Mouse (Mus musculus): ENCODE results near the gene Card10. TPM values are rescaled to one million over a fixed set of nuclear protein-coding genes. Genes with fewer than 3 reads are reported as not detected.

Gene Card10
- polyA plus RNA-seq, 1 experiment, result 8.2 TPM

GRCm38 (mm10) chr15:78752991-78753390 is 49.9 kb downstream of the Card10 start:
- no peaks in the 10 kb centered on the region for H3K27me3 ChIP-seq (ENCODE audit: control insufficient read depth, insufficient read depth, low read length)
- TF ChIP-seq CTCF (IDR thresholded peaks at IDR 0.05; ENCODE audit: borderline replicate concordance, insufficient read depth, low read depth, low read length) (no peak), POLR2A (IDR thresholded peaks at IDR 0.05; ENCODE audit: borderline replicate concordance, insufficient read depth, low read length) (no peak)

GRCm38 (mm10) chr15:78750608-78751350 is 52.1 kb downstream of the Card10 start:
- no peak for TF ChIP-seq CTCF (IDR thresholded peaks at IDR 0.05; ENCODE audit: borderline replicate concordance, insufficient read depth, low read depth, low read length)
- TF ChIP-seq POLR2A (IDR thresholded peaks at IDR 0.05; ENCODE audit: borderline replicate concordance, insufficient read depth, low read length), result no peak

More at GRCm38 (mm10) chr15:78752991-78753390, 49.9 kb downstream of the Card10 start:
- Histone ChIP-seq H3K4me1 (ENCODE audit: control insufficient read depth, insufficient read depth, low read length) (no peaks in the 10 kb centered on the region), H3K4me3 (replicated peaks; ENCODE audit: insufficient read depth, low read depth, low read length) (no peak overlapping the region), H3K27ac (ENCODE audit: insufficient read depth, low read length) (no peak overlapping the region)
- no peak for DNase-seq

GRCm38 (mm10) chr15:78749855-78750254 is 53.0 kb downstream of the Card10 start:
- H3K4me3 ChIP-seq (replicated peaks; ENCODE audit: insufficient read depth, low read depth, low read length), result no peak overlapping the region
- WGBS, result 73% methylated on average over 5 of the region's 5 CpGs
- TF ChIP-seq CTCF (IDR thresholded peaks at IDR 0.05; ENCODE audit: borderline replicate concordance, insufficient read depth, low read depth, low read length) (no peak), POLR2A (IDR thresholded peaks at IDR 0.05; ENCODE audit: borderline replicate concordance, insufficient read depth, low read length) (no peak)
- no peak for DNase-seq
- no peaks in the 10 kb centered on the region for H3K4me1 ChIP-seq (ENCODE audit: control insufficient read depth, insufficient read depth, low read length)
- no peaks in the 10 kb centered on the region for H3K27me3 ChIP-seq (ENCODE audit: control insufficient read depth, insufficient read depth, low read length)
- no peak overlapping the region for H3K27ac ChIP-seq (ENCODE audit: insufficient read depth, low read length)

More at GRCm38 (mm10) chr15:78750608-78751350, 52.1 kb downstream of the Card10 start:
- no peak overlapping the region for H3K4me3 ChIP-seq (replicated peaks; ENCODE audit: insufficient read depth, low read depth, low read length)
- no peak overlapping the region for H3K27ac ChIP-seq (ENCODE audit: insufficient read depth, low read length)
- no peaks in the 10 kb centered on the region for H3K27me3 ChIP-seq (ENCODE audit: control insufficient read depth, insufficient read depth, low read length)
- no peak for DNase-seq
- no peaks in the 10 kb centered on the region for H3K4me1 ChIP-seq (ENCODE audit: control insufficient read depth, insufficient read depth, low read length)
- 54% methylated on average over 6 of the region's 6 CpGs for WGBS

GRCm38 (mm10) chr15:78744206-78744605 is 58.6 kb downstream of the Card10 start:
- WGBS, result 7% methylated on average over 5 of the region's 5 CpGs
- Histone ChIP-seq H3K4me3 (replicated peaks; ENCODE audit: insufficient read depth, low read depth, low read length) (no peak overlapping the region), H3K27me3 (ENCODE audit: control insufficient read depth, insufficient read depth, low read length) (no peaks in the 10 kb centered on the region), H3K4me1 (ENCODE audit: control insufficient read depth, insufficient read depth, low read length) (no peaks in the 10 kb centered on the region), H3K27ac (ENCODE audit: insufficient read depth, low read length) (no peak overlapping the region)
- peak; percentile 22 to 63 for DNase-seq
- no peak for TF ChIP-seq POLR2A (IDR thresholded peaks at IDR 0.05; ENCODE audit: borderline replicate concordance, insufficient read depth, low read length)
- TF ChIP-seq CTCF (IDR thresholded peaks at IDR 0.05; ENCODE audit: borderline replicate concordance, insufficient read depth, low read depth, low read length), result peak; percentile 86

- Histone ChIP-seq H3K27me3 (ENCODE audit: control insufficient read depth, insufficient read depth, low read length) (no peaks in the 10 kb centered on the region), H3K27ac (ENCODE audit: insufficient read depth, low read length) (no peak overlapping the region), H3K4me3 (replicated peaks; ENCODE audit: insufficient read depth, low read depth, low read length) (no peak overlapping the region), H3K4me1 (ENCODE audit: control insufficient read depth, insufficient read depth, low read length) (no peaks in the 10 kb centered on the region)
- WGBS, result 72% methylated on average over 10 of the region's 10 CpGs
- no peak for DNase-seq
- TF ChIP-seq POLR2A (IDR thresholded peaks at IDR 0.05; ENCODE audit: borderline replicate concordance, insufficient read depth, low read length), result no peak
- no peak for TF ChIP-seq CTCF (IDR thresholded peaks at IDR 0.05; ENCODE audit: borderline replicate concordance, insufficient read depth, low read depth, low read length)
Observed at GRCm38 (mm10) chr15:78742831-78743230, 60.0 kb downstream of the Card10 start.

- TF ChIP-seq CTCF (IDR thresholded peaks at IDR 0.05; ENCODE audit: borderline replicate concordance, insufficient read depth, low read depth, low read length) (no peak), POLR2A (IDR thresholded peaks at IDR 0.05; ENCODE audit: borderline replicate concordance, insufficient read depth, low read length) (no peak)
- WGBS, result 70% methylated on average over 12 of the region's 12 CpGs
Observed at GRCm38 (mm10) chr15:78740662-78741061, 62.2 kb downstream of the Card10 start.

GRCm38 (mm10) chr15:78737146-78737545 is 65.7 kb downstream of the Card10 start:
- TF ChIP-seq POLR2A (IDR thresholded peaks at IDR 0.05; ENCODE audit: borderline replicate concordance, insufficient read depth, low read length) (no peak), CTCF (IDR thresholded peaks at IDR 0.05; ENCODE audit: borderline replicate concordance, insufficient read depth, low read depth, low read length) (no peak)
- Histone ChIP-seq H3K4me1 (ENCODE audit: control insufficient read depth, insufficient read depth, low read length) (no peaks in the 10 kb centered on the region), H3K27ac (ENCODE audit: insufficient read depth, low read length) (no peak overlapping the region), H3K4me3 (replicated peaks; ENCODE audit: insufficient read depth, low read depth, low read length) (no peak overlapping the region), H3K27me3 (ENCODE audit: control insufficient read depth, insufficient read depth, low read length) (no peaks in the 10 kb centered on the region)
- 45% methylated on average over 6 of the region's 6 CpGs for WGBS
- no peak for DNase-seq

More at GRCm38 (mm10) chr15:78740662-78741061, 62.2 kb downstream of the Card10 start:
- Histone ChIP-seq H3K4me1 (ENCODE audit: control insufficient read depth, insufficient read depth, low read length) (no peaks in the 10 kb centered on the region), H3K27ac (ENCODE audit: insufficient read depth, low read length) (no peak overlapping the region), H3K4me3 (replicated peaks; ENCODE audit: insufficient read depth, low read depth, low read length) (no peak overlapping the region), H3K27me3 (ENCODE audit: control insufficient read depth, insufficient read depth, low read length) (no peaks in the 10 kb centered on the region)
- DNase-seq, result no peak

- H3K4me3 ChIP-seq (replicated peaks; ENCODE audit: insufficient read depth, low read depth, low read length), result no peak overlapping the region
- TF ChIP-seq CTCF (IDR thresholded peaks at IDR 0.05; ENCODE audit: borderline replicate concordance, insufficient read depth, low read depth, low read length), result no peak
- WGBS, result 24% methylated on average over 7 of the region's 7 CpGs
- no peaks in the 10 kb centered on the region for H3K4me1 ChIP-seq (ENCODE audit: control insufficient read depth, insufficient read depth, low read length)
- H3K27ac ChIP-seq (ENCODE audit: insufficient read depth, low read length), result no peak overlapping the region
- H3K27me3 ChIP-seq (ENCODE audit: control insufficient read depth, insufficient read depth, low read length), result no peaks in the 10 kb centered on the region
- DNase-seq, result no peak
Observed at GRCm38 (mm10) chr15:78736681-78737100, 66.2 kb downstream of the Card10 start.

All from cerebellum, adult 2 months (tissue).